In genomic region chr19:10395174-10395573, GRCm38 (mm10) we compare ENCODE assay signal across 9 mouse cellular contexts. TPM values are rescaled to one million over a fixed set of nuclear protein-coding genes. Genes with fewer than 3 reads are reported as not detected.
A peak's percentile ranks its signal among the peaks of the same experiment; 100 is the strongest.
DNase-seq lines count a peak whose midpoint lies in the region; ATAC-seq and TF ChIP-seq lines count a peak whose summit lies in the region.
"Had no signal": no experiment of that assay in that cellular context is flagged by ENCODE, and none has a peak within 500 bp of the region (broad histone marks: within the 10 kb centered on the region; RNA-seq: fewer than 3 reads in every experiment).

No protein-coding gene starts in this region.

- H3K4me1 ChIP-seq in liver, embryonic 14.5 days (replicated peaks; ENCODE audit: control insufficient read depth in 2 of 2, insufficient read depth in 2 of 2, low read length in 1 of 2) = no peaks in the 10 kb centered on the region
- H3K4me1 ChIP-seq in liver, embryonic 11.5 days (replicated peaks; ENCODE audit: control insufficient read depth, insufficient read depth, low read length) = no peaks in the 10 kb centered on the region
- peaks cover 45% of the 10 kb centered on the region for H3K4me1 ChIP-seq in hindbrain, embryonic 15.5 days (replicated peaks)
- H3K4me1 ChIP-seq: megakaryocyte, embryonic 14.5 days had no signal

- no peaks in the 10 kb centered on the region for H3K9me3 ChIP-seq in liver, embryonic 14.5 days (ENCODE audit: control insufficient read depth, low read length)
- H3K9me3 ChIP-seq in liver, embryonic 11.5 days (ENCODE audit: control insufficient read depth, low read length) = no peaks in the 10 kb centered on the region
- H3K9me3 ChIP-seq in hindbrain, embryonic 15.5 days = no peaks in the 10 kb centered on the region
- H3K9me3 ChIP-seq: megakaryocyte, embryonic 14.5 days had no signal

- TF ChIP-seq EP300 in liver, embryonic 14.5 days (IDR thresholded peaks at IDR 0.05; ENCODE audit: low read depth) = no peak

- no peak overlapping the region for H3K27ac ChIP-seq in liver, embryonic 14.5 days
- H3K27ac ChIP-seq in liver, embryonic 11.5 days (ENCODE audit: low read depth, low read length) = no peak overlapping the region
- 0 out of 2 replicates have a peak overlapping the region, but pooled peaks have one; percentile 3 for H3K27ac ChIP-seq in hindbrain, embryonic 15.5 days (replicated peaks)

- no peak overlapping the region for H3K4me3 ChIP-seq in liver, embryonic 14.5 days (ENCODE audit: insufficient read depth in 1 of 2, low read depth in 2 of 2, low read length in 2 of 2)
- H3K4me3 ChIP-seq in liver, embryonic 11.5 days (ENCODE audit: low read depth, low read length) = no peak overlapping the region
- H3K4me3 ChIP-seq in hindbrain, embryonic 15.5 days = no peak overlapping the region
- H3K4me3 ChIP-seq: megakaryocyte, embryonic 14.5 days had no signal

- WGBS in liver, embryonic 14.5 days (ENCODE audit: insufficient replicate concordance) = 25% methylated on average over 8 of the region's 8 CpGs
- WGBS in liver, embryonic 11.5 days = 29% methylated on average over 8 of the region's 8 CpGs
- 16% methylated on average over 8 of the region's 8 CpGs for WGBS in hindbrain, embryonic 15.5 days

- ATAC-seq in liver, embryonic 14.5 days (ENCODE audit: insufficient read depth) = no peak
- ATAC-seq in liver, embryonic 11.5 days (replicated peaks; ENCODE audit: low FRiP score) = no peak
- ATAC-seq in hindbrain, embryonic 15.5 days (ENCODE audit: low FRiP score, low read depth) = peak; percentile 50; the same call in 1 of the 2 replicates

- no peak overlapping the region for H3K4me2 ChIP-seq in liver, embryonic 14.5 days (ENCODE audit: low read depth)
- H3K4me2 ChIP-seq in liver, embryonic 11.5 days = no peak overlapping the region
- no peak overlapping the region for H3K4me2 ChIP-seq in hindbrain, embryonic 15.5 days

- DNase-seq in liver, embryonic 14.5 days (ENCODE audit: low read depth in 3 of 3, low spot score in 3 of 3) = no peak
- no peak for DNase-seq in liver, embryonic 11.5 days (ENCODE audit: low spot score)
- peak; percentile 64 to 69 for DNase-seq in cerebellum, postnatal 25 days
- DNase-seq in retina, embryonic 14.5 days (ENCODE audit: low spot score) = peak; percentile 81
- DNase-seq in natural killer cell, adult 2 months (ENCODE audit: low spot score in 2 of 2) = no peak
- DNase-seq in adrenal gland, postnatal 25 days = no peak
- DNase-seq in urinary bladder, postnatal 36 days (ENCODE audit: low spot score in 2 of 2) = no peak

- no peak overlapping the region for H3K9ac ChIP-seq in liver, embryonic 14.5 days (replicated peaks)
- no peak overlapping the region for H3K9ac ChIP-seq in liver, embryonic 11.5 days (ENCODE audit: low read depth, low read length)
- H3K9ac ChIP-seq in hindbrain, embryonic 15.5 days = no peak overlapping the region

- TF ChIP-seq CTCF in liver, embryonic 14.5 days (IDR thresholded peaks at IDR 0.05; ENCODE audit: low read depth) = peak; percentile 15; the same call in 1 of the 2 replicates

- no peaks in the 10 kb centered on the region for H3K36me3 ChIP-seq in liver, embryonic 14.5 days (replicated peaks; ENCODE audit: control insufficient read depth, insufficient read depth, low read depth)
- H3K36me3 ChIP-seq in liver, embryonic 11.5 days (ENCODE audit: control insufficient read depth, insufficient read depth, low read length) = no peaks in the 10 kb centered on the region
- no peaks in the 10 kb centered on the region for H3K36me3 ChIP-seq in hindbrain, embryonic 15.5 days

- H3K27me3 ChIP-seq in liver, embryonic 14.5 days (ENCODE audit: control insufficient read depth, insufficient read depth, low read length) = peaks cover 15% of the 10 kb centered on the region
- H3K27me3 ChIP-seq in liver, embryonic 11.5 days (replicated peaks; ENCODE audit: control insufficient read depth, insufficient read depth, low read length) = peaks cover 25% of the 10 kb centered on the region
- no peaks in the 10 kb centered on the region for H3K27me3 ChIP-seq in hindbrain, embryonic 15.5 days

RNA-seq across cellular contexts. Expression of gene Syt7, which starts 6.3 kb away (rescaled TPM):
- polyA plus RNA-seq in liver, embryonic 14.5 days (2012; rRNA removed) = 0.28 and 0.37 TPM in 2 replicates
- polyA plus RNA-seq in liver, embryonic 14.5 days (2014; fragmentation: Nextera tagmentation; extraction: Ambion mirVana) = 0.04 and 0.09 TPM in 2 replicates
- polyA plus RNA-seq in liver, embryonic 11.5 days (2014; fragmentation: Nextera tagmentation; extraction: Ambion mirVana) = 1.2 and 1.4 TPM in 2 replicates
- 17.4 and 21.0 TPM in 2 replicates for polyA plus RNA-seq in hindbrain, embryonic 15.5 days (2015; fragmentation: Nextera tagmentation; extraction: Ambion mirVana)
- 21.6 and 27.9 TPM in 2 replicates for total RNA-seq in adrenal gland, postnatal 25 days (2021)

Comparison
In these comparisons a context has a peak if more than half of its experiments do, and no peak if none do; other contexts are left out.
1. DNase-seq: peak in cerebellum, postnatal 25 days (2 of 2) and retina, embryonic 14.5 days (single experiment); none in liver, embryonic 14.5 days (0 of 3), liver, embryonic 11.5 days (single experiment), natural killer cell, adult 2 months (0 of 2), adrenal gland, postnatal 25 days (single experiment) and urinary bladder, postnatal 36 days (0 of 2).